Mouse (Mus musculus): ENCODE measurements around the gene Pip4k2a. TPM values are rescaled to one million over a fixed set of nuclear protein-coding genes. Genes with fewer than 3 reads are reported as not detected.

Gene Pip4k2a
- total RNA-seq, 2 experiments from 2014 or later, result 63.0 to 81.5 TPM

DNA sequence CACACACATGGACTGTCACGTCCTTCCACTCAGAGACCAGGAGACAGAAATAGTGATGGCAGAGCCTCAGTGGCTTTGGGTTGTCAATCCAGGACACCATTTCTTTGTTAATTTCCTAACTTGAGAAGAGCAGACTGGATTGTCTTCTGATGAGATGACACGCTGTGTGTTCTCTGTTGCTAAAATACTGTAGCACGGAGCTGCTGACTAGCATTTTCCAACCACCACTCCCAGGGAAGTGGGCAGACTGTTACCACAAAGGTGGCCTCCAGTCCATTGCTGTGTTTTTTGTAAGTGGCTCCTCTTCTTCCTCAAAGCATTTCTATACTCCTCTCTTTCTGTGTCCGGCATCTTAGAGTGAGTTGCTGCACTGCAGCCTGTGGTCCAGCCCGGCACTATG is 39.4 kb downstream of the Pip4k2a start:
- ATAC-seq (replicated peaks; ENCODE audit: low FRiP score, poor library complexity, severe bottlenecking), result no peak

- ATAC-seq (replicated peaks; ENCODE audit: low FRiP score, poor library complexity, severe bottlenecking), result no peak
These were observed 39.9 kb downstream of the Pip4k2a start for GRCm38 (mm10) chr2:18958044-18958443.

DNA sequence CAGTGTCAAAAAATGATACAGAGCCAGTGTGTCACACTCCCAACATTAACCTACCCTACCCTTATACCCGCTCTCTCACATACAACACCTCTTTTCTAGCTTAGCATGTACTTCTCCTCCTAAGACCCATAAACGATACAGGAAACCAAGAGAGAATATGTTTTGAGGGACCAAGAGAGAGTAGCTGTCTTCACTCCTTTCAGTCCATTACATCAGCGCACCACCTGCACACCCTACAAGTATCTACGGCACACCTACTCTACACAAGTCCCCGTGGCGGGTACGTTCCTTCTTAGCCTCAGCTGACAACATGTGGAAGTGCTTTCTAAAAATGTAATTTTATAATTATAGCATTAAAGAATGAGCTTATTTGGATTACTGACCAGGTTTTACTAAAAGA is 40.5 kb downstream of the Pip4k2a start:
- ATAC-seq (replicated peaks; ENCODE audit: low FRiP score, poor library complexity, severe bottlenecking), result no peak

DNA sequence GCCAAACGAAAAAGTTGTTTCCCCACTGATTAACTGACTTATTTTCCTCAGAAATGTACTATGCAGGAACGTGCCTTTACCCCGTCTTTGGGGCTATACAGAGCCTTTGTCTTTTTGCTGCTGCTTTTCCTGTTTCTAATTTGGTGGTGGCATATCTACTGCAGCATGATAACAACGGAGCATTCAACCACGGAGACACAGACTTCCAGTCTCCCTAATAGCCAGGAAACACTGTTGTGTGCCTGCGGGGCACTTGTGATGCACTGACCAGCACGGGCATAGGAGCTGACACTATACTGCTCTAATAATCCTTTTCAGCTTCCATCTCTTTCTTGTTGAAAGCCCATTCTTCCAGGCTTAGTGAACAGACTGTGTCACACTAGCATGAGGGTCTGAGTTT is 41.0 kb downstream of the Pip4k2a start:
- no peak for ATAC-seq (replicated peaks; ENCODE audit: low FRiP score, poor library complexity, severe bottlenecking)

GRCm38 (mm10) chr2:18956424-18956823 is 41.5 kb downstream of the Pip4k2a start:
- ATAC-seq (replicated peaks; ENCODE audit: low FRiP score, poor library complexity, severe bottlenecking), result no peak

GRCm38 (mm10) chr2:18955671-18956070 is 42.3 kb downstream of the Pip4k2a start:
- peak; percentile 48 for ATAC-seq (replicated peaks; ENCODE audit: low FRiP score, poor library complexity, severe bottlenecking)

DNA sequence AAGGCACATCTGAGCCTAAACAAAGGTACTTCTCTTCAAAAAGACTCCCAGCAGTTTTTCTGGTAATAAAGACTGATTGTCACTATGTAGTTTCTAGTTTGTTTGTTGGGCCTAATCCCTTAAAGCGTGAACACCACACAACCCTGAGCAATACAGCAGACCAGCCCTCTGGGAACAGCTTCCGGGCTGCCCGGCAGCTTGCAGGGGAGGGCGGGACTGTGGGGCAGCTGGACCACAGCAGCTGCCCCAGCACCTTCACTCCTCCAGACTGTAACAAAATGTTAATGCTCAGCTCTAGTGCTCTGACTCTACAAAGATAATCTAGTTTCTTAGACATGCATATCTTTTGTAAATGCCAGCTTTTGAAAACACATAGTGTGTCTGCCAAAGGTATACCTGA is 42.9 kb downstream of the Pip4k2a start:
- ATAC-seq (replicated peaks; ENCODE audit: low FRiP score, poor library complexity, severe bottlenecking), result peak; percentile 53; the same call in 1 of the 2 replicates

DNA sequence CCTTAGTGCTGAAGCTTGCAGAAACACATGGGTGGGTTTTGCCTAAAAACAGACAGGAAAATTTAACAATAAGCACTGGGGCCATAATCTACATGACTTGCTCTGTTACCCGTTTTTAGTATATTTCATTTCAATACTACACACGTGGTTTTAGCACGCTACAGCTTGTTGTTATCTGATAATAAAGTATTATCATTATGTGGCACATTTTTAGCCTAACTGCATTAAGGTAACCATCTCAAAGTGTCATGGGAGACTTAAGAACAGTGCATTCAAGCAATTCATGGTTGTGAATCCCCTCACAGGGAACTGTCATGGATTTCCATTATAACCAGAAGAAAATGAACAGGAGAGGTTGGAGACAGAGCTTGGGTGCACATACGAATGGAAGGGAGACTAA is 43.5 kb downstream of the Pip4k2a start:
- no peak for ATAC-seq (replicated peaks; ENCODE audit: low FRiP score, poor library complexity, severe bottlenecking)

DNA sequence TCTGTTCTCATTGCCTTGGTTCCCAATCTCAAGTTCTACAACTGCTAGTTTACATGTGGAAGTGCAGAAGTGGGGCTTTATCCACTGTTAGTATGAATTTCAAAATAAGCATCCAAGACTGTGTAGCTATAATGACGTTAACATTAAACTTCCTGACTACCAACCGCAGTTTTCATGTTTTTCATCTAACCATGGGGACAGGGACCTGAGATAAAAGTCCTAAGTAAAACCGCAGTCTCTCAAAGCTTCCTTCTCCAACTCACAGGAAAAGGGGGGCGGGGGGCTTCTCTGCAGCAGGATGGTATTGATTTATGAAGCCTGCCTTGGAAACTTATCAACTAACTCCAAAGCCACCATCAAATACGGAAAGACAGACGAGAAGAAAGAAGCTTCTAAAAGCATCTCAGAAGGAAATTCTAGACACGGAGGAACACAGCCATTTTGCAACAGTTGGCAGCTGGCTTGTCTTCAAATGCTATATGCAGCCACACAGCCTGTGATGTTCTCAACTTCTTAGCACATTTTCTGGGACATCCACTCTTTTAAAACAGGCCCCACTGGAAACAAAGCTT is 45.7 kb downstream of the Pip4k2a start:
- no peak for ATAC-seq (replicated peaks; ENCODE audit: low FRiP score, poor library complexity, severe bottlenecking)

GRCm38 (mm10) chr2:18950758-18951157 is 47.2 kb downstream of the Pip4k2a start:
- ATAC-seq (replicated peaks; ENCODE audit: low FRiP score, poor library complexity, severe bottlenecking), result no peak

GRCm38 (mm10) chr2:18948741-18949140 is 49.2 kb downstream of the Pip4k2a start:
- ATAC-seq (replicated peaks; ENCODE audit: low FRiP score, poor library complexity, severe bottlenecking), result no peak

DNA sequence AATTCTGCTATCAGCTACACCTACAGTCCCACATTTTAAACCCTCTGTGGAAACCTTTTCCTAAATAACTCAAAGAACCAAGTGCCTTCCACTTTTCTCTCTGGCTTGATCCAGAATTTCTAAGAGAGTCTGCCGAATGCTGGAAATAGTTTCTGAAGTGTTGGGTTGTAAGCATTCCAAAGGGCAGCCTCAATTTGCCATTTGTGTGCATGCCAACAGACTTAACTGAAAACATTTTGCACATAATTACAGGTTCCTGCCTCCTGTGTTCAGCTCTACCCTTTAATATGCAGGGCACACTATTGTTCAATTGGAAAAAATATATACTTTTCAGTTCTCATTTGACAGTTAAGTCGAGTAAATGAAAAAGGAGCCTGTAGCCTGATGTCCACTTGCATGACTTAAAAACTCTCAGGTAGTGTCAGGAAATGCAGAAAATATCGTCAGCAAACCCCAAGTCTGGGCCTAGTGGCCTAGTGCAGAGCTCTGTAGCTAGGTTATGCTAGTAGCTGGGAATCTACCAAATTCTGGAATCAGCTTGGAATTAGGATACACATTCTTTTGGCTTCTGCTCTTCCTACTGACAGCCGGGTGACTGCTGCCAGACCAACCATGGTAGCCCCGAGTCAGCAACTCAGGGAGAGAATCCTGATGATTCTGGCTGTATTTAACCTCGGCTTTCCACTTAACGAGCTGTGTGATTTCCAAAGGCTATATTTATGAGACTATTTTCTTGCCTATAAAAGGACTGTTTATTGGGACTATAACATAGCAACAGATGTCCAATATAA is 50.1 kb downstream of the Pip4k2a start:
- ATAC-seq (replicated peaks; ENCODE audit: low FRiP score, poor library complexity, severe bottlenecking), result no peak

GRCm38 (mm10) chr2:18945438-18945837 is 52.5 kb downstream of the Pip4k2a start:
- no peak for ATAC-seq (replicated peaks; ENCODE audit: low FRiP score, poor library complexity, severe bottlenecking)

GRCm38 (mm10) chr2:18943930-18944329 is 54.0 kb downstream of the Pip4k2a start:
- ATAC-seq (replicated peaks; ENCODE audit: low FRiP score, poor library complexity, severe bottlenecking), result no peak

GRCm38 (mm10) chr2:18943366-18943765 is 54.6 kb downstream of the Pip4k2a start:
- ATAC-seq (replicated peaks; ENCODE audit: low FRiP score, poor library complexity, severe bottlenecking), result no peak

- ATAC-seq (replicated peaks; ENCODE audit: low FRiP score, poor library complexity, severe bottlenecking), result no peak
These were observed 57.1 kb downstream of the Pip4k2a start for GRCm38 (mm10) chr2:18940693-18941270.

- ATAC-seq (replicated peaks; ENCODE audit: low FRiP score, poor library complexity, severe bottlenecking), result no peak
These were observed 59.0 kb downstream of the Pip4k2a start for GRCm38 (mm10) chr2:18938923-18939329.

- no peak for ATAC-seq (replicated peaks; ENCODE audit: low FRiP score, poor library complexity, severe bottlenecking)
These were observed 59.7 kb downstream of the Pip4k2a start for GRCm38 (mm10) chr2:18938232-18938631.

DNA sequence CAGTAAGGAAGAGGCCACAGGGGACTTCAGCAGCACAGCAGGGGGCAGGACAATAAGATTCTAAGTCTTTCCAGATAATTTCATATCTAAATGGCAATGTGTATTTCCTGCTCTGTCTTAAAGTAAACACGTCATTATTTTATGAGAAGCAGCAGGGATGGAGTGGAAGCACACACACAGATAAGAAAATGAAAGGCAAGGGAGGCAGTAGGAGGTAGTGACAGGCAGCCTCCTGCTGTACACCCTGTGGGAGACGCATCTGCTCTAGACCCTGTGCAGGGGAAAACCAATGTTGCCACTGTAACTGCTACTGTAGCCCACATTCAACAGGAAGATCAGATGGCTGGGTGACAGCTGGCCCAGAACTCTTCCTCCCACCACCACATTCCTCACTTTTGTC is 60.3 kb downstream of the Pip4k2a start:
- no peak for ATAC-seq (replicated peaks; ENCODE audit: low FRiP score, poor library complexity, severe bottlenecking)

- 0 out of 2 replicates have a peak, but pooled peaks have one; percentile 26 for ATAC-seq (replicated peaks; ENCODE audit: low FRiP score, poor library complexity, severe bottlenecking)
These were observed 61.5 kb downstream of the Pip4k2a start for GRCm38 (mm10) chr2:18936446-18936845.

DNA sequence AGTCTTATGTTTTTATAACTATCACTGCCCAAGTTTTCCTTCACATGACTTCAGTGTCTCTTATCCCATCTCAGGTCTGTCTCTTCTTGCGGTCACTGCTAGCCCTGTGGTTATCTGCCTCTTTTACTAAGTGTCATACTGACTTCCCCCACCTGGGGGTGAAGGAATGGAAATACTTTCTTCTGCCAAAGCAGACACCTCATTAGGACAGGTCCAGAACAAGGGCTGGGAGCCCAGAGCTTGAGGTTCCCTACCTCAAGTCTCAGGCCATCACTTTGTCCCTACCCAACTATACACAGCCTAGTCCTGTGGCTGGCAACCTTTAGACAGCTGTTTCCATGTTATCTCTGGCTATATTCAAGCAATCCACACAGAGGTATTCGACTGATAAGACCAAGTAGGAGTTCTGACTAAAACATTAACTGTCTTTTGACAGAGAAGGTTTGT is 62.3 kb downstream of the Pip4k2a start:
- peak; percentile 58 for ATAC-seq (replicated peaks; ENCODE audit: low FRiP score, poor library complexity, severe bottlenecking)

All from erythroblast, adult 5-6 weeks (primary cell).